Mouse (Mus musculus): ENCODE data around the gene Oscar. TPM values are rescaled to one million over a fixed set of nuclear protein-coding genes. Genes with fewer than 3 reads are reported as not detected.
"Not testable (repeated sequence)": the region's sequence is repeated elsewhere in the genome, so short reads cannot be mapped to it uniquely, and the experiment has no call there.

The Oscar gene
- total RNA-seq, 2 experiments from 2014 or later: not detected

- no peak; the same call in 1 of the 2 replicates for ATAC-seq (replicated peaks; ENCODE audit: low FRiP score, low TSS enrichment, poor library complexity, severe bottlenecking)
Observed at GRCm38 (mm10) chr7:3574216-3574615, 41.7 kb downstream of the Oscar start.

- ATAC-seq (replicated peaks; ENCODE audit: low FRiP score, low TSS enrichment, poor library complexity, severe bottlenecking): no peak
Observed at GRCm38 (mm10) chr7:3571847-3572246, 44.1 kb downstream of the Oscar start.

GRCm38 (mm10) chr7:3570580-3570979, 45.4 kb downstream of the Oscar start:
- not testable (repeated sequence) for ATAC-seq (replicated peaks; ENCODE audit: low FRiP score, low TSS enrichment, poor library complexity, severe bottlenecking)

GRCm38 (mm10) chr7:3569725-3570124, 46.2 kb downstream of the Oscar start:
- 0 out of 2 replicates have a peak, but pooled peaks have one; percentile 72 for ATAC-seq (replicated peaks; ENCODE audit: low FRiP score, low TSS enrichment, poor library complexity, severe bottlenecking)

GRCm38 (mm10) chr7:3567336-3567735, 48.6 kb downstream of the Oscar start:
- no peak for ATAC-seq (replicated peaks; ENCODE audit: low FRiP score, low TSS enrichment, poor library complexity, severe bottlenecking)

Other genes with a start within 250 kb of the Oscar start
- gene Cacng8, start 225.5 kb downstream of the Oscar start, total RNA-seq (2014; fragmentation: Nextera tagmentation): not detected in 2 replicates
- not detected in 2 replicates for gene Cacng8, start 225.5 kb downstream of the Oscar start, total RNA-seq (2017)
- not detected in 2 replicates for gene Cacng6, start 192.0 kb downstream of the Oscar start, total RNA-seq (2014; fragmentation: Nextera tagmentation)
- gene Cacng6, start 192.0 kb downstream of the Oscar start, total RNA-seq (2017): not detected in 2 replicates
- gene Tarm1, start 113.5 kb downstream of the Oscar start, total RNA-seq (2014; fragmentation: Nextera tagmentation): 1.2 TPM in 1 of 2 replicates, not detected in the other
- 0.19 TPM in 1 of 2 replicates, not detected in the other for gene Tarm1, start 113.5 kb downstream of the Oscar start, total RNA-seq (2017)
- 427 and 468 TPM in 2 replicates for gene Ndufa3, start 1.2 kb upstream of the Oscar start, total RNA-seq (2014; fragmentation: Nextera tagmentation)
- gene Ndufa3, start 1.2 kb upstream of the Oscar start, total RNA-seq (2017): 170 and 216 TPM in 2 replicates
- gene Tfpt, start 13.8 kb upstream of the Oscar start, total RNA-seq (2014; fragmentation: Nextera tagmentation): 17.6 and 26.3 TPM in 2 replicates
- 38.1 and 45.9 TPM in 2 replicates for gene Tfpt, start 13.8 kb upstream of the Oscar start, total RNA-seq (2017)
- 53.7 and 61.4 TPM in 2 replicates for gene Prpf31, start 13.8 kb upstream of the Oscar start, total RNA-seq (2014; fragmentation: Nextera tagmentation)
- 125 and 128 TPM in 2 replicates for gene Prpf31, start 13.8 kb upstream of the Oscar start, total RNA-seq (2017)
- 117 and 166 TPM in 2 replicates for gene Cnot3, start 29.1 kb upstream of the Oscar start, total RNA-seq (2014; fragmentation: Nextera tagmentation)
- gene Cnot3, start 29.1 kb upstream of the Oscar start, total RNA-seq (2017): 21.2 and 47.8 TPM in 2 replicates
- gene Leng1, start 49.7 kb upstream of the Oscar start, total RNA-seq (2014; fragmentation: Nextera tagmentation): 5.5 and 8.1 TPM in 2 replicates
- gene Leng1, start 49.7 kb upstream of the Oscar start, total RNA-seq (2017): 7.1 and 15.2 TPM in 2 replicates
- 10.8 and 19.5 TPM in 2 replicates for gene Tmc4, start 61.4 kb upstream of the Oscar start, total RNA-seq (2014; fragmentation: Nextera tagmentation)
- 1.7 and 8.6 TPM in 2 replicates for gene Tmc4, start 61.4 kb upstream of the Oscar start, total RNA-seq (2017)
- 6.6 and 9.5 TPM in 2 replicates for gene Tsen34, start 76.7 kb upstream of the Oscar start, total RNA-seq (2014; fragmentation: Nextera tagmentation)
- 10.3 and 18.2 TPM in 2 replicates for gene Tsen34, start 76.7 kb upstream of the Oscar start, total RNA-seq (2017)
- gene Mboat7, start 77.4 kb upstream of the Oscar start, total RNA-seq (2014; fragmentation: Nextera tagmentation): 20.2 and 26.7 TPM in 2 replicates
- gene Mboat7, start 77.4 kb upstream of the Oscar start, total RNA-seq (2017): 8.5 and 18.9 TPM in 2 replicates
- gene Rps9, start 87.8 kb upstream of the Oscar start, total RNA-seq (2014; fragmentation: Nextera tagmentation): 3,542 and 4,029 TPM in 2 replicates
- gene Rps9, start 87.8 kb upstream of the Oscar start, total RNA-seq (2017): 1,380 and 1,558 TPM in 2 replicates
- gene Pirb, start 104.2 kb upstream of the Oscar start, total RNA-seq (2014; fragmentation: Nextera tagmentation): 0.69 TPM in 1 of 2 replicates, not detected in the other
- 1.5 TPM in 1 of 2 replicates, not detected in the other for gene Pirb, start 104.2 kb upstream of the Oscar start, total RNA-seq (2017)
- not detected in 2 replicates for gene Gm15448, start 209.5 kb upstream of the Oscar start, total RNA-seq (2014; fragmentation: Nextera tagmentation)
- 1.4 TPM in 1 of 2 replicates, not detected in the other for gene Gm15448, start 209.5 kb upstream of the Oscar start, total RNA-seq (2017)
- not detected in 2 replicates for gene Pira2, start 228.9 kb upstream of the Oscar start, total RNA-seq (2014; fragmentation: Nextera tagmentation)
- 0.19 TPM in 1 of 2 replicates, not detected in the other for gene Pira2, start 228.9 kb upstream of the Oscar start, total RNA-seq (2017)

All from megakaryocyte-erythroid progenitor cell, adult 5-6 weeks (primary cell).